Comparison of ENCODE assay signal across 20 mouse cellular contexts in genomic region chr11:12350986-12351546, GRCm38 (mm10).
DNase-seq lines count a peak whose midpoint lies in the region; ATAC-seq and TF ChIP-seq lines count a peak whose summit lies in the region.
"Had no signal": no experiment of that assay in that cellular context is flagged by ENCODE, and none has a peak within 500 bp of the region (broad histone marks: within the 10 kb centered on the region; RNA-seq: fewer than 3 reads in every experiment).

No protein-coding gene starts in this region.

- WGBS in intestine, embryonic 15.5 days: 38% methylated on average over 3 of the region's 3 CpGs
- 57% methylated on average over 3 of the region's 3 CpGs for WGBS in intestine, postnatal 0 days
- 52% methylated on average over 3 of the region's 3 CpGs for WGBS in midbrain, embryonic 15.5 days
- WGBS in midbrain, embryonic 10.5 days: 70% methylated on average over 3 of the region's 3 CpGs
- WGBS in limb, embryonic 13.5 days: 23% methylated on average over 3 of the region's 3 CpGs
- WGBS in neural tube, embryonic 15.5 days: 44% methylated on average over 3 of the region's 3 CpGs

- H3K4me2 ChIP-seq in intestine, embryonic 15.5 days (replicated peaks): no peak overlapping the region
- H3K4me2 ChIP-seq in intestine, postnatal 0 days (replicated peaks; ENCODE audit: low read depth): no peak overlapping the region
- H3K4me2 ChIP-seq in midbrain, embryonic 15.5 days: no peak overlapping the region
- H3K4me2 ChIP-seq in limb, embryonic 13.5 days (replicated peaks): no peak overlapping the region
- no peak overlapping the region for H3K4me2 ChIP-seq in neural tube, embryonic 15.5 days
- H3K4me2 ChIP-seq: hindbrain, embryonic 14.5 days had no signal

- 0 out of 2 replicates have a peak, but pooled peaks cover 2% of the 10 kb centered on the region for H3K4me1 ChIP-seq in intestine, embryonic 15.5 days (replicated peaks)
- no peaks in the 10 kb centered on the region for H3K4me1 ChIP-seq in intestine, postnatal 0 days (replicated peaks; ENCODE audit: control insufficient read depth, insufficient read depth, low read length)
- 0 out of 2 replicates have a peak, but pooled peaks cover 3% of the 10 kb centered on the region for H3K4me1 ChIP-seq in midbrain, embryonic 15.5 days
- H3K4me1 ChIP-seq in midbrain, embryonic 10.5 days: peaks cover 9% of the 10 kb centered on the region
- no peaks in the 10 kb centered on the region for H3K4me1 ChIP-seq in limb, embryonic 13.5 days
- 0 out of 2 replicates have a peak, but pooled peaks cover 9% of the 10 kb centered on the region for H3K4me1 ChIP-seq in neural tube, embryonic 15.5 days
- H3K4me1 ChIP-seq: megakaryocyte, embryonic 14.5 days had no signal

- no peak for DNase-seq in midbrain, embryonic 10.5 days (ENCODE audit: low spot score)
- no peak for DNase-seq in natural killer cell, adult 2 months (ENCODE audit: low spot score in 2 of 2)
- DNase-seq: cerebellum, adult 9-11 months; gastrocnemius, postnatal 14 days; heart, postnatal 10 days; kidney, postnatal 10 days; liver; liver, postnatal 0 days; lung, postnatal 14 days; thymus, postnatal 4 days had no signal

- H3K9ac ChIP-seq in intestine, embryonic 15.5 days: no peak overlapping the region
- H3K9ac ChIP-seq in intestine, postnatal 0 days (ENCODE audit: low read depth, low read length): no peak overlapping the region
- no peak overlapping the region; the same call in 1 of the 2 replicates for H3K9ac ChIP-seq in midbrain, embryonic 15.5 days
- no peak overlapping the region for H3K9ac ChIP-seq in limb, embryonic 13.5 days
- H3K9ac ChIP-seq in neural tube, embryonic 15.5 days (replicated peaks): no peak overlapping the region
- H3K9ac ChIP-seq: hindbrain, embryonic 14.5 days; liver, postnatal 0 days had no signal

- ATAC-seq in intestine, embryonic 15.5 days: no peak
- ATAC-seq in intestine, postnatal 0 days: no peak
- ATAC-seq in midbrain, embryonic 15.5 days (replicated peaks): peak; percentile 42
- peak; percentile 86 for ATAC-seq in limb, embryonic 13.5 days (ENCODE audit: low FRiP score, low read depth)
- no peak for ATAC-seq in neural tube, embryonic 15.5 days (ENCODE audit: low FRiP score)
- ATAC-seq: CD4-positive, CD25-positive, alpha-beta regulatory T cell, adult 4 months; liver, postnatal 0 days had no signal

- no peak for TF ChIP-seq CTCF in intestine, postnatal 0 days (IDR thresholded peaks at IDR 0.05; ENCODE audit: low read depth)

- H3K27me3 ChIP-seq in intestine, embryonic 15.5 days (replicated peaks): no peaks in the 10 kb centered on the region
- H3K27me3 ChIP-seq in intestine, postnatal 0 days (replicated peaks; ENCODE audit: control insufficient read depth, insufficient read depth, low read length): no peaks in the 10 kb centered on the region
- H3K27me3 ChIP-seq in midbrain, embryonic 15.5 days (replicated peaks): no peaks in the 10 kb centered on the region
- H3K27me3 ChIP-seq in midbrain, embryonic 10.5 days (ENCODE audit: low read depth, poor library complexity, severe bottlenecking): no peaks in the 10 kb centered on the region
- H3K27me3 ChIP-seq in limb, embryonic 13.5 days: no peaks in the 10 kb centered on the region
- no peaks in the 10 kb centered on the region for H3K27me3 ChIP-seq in neural tube, embryonic 15.5 days (replicated peaks)
- H3K27me3 ChIP-seq: megakaryocyte, embryonic 14.5 days had no signal

- no peak overlapping the region for H3K4me3 ChIP-seq in intestine, embryonic 15.5 days (replicated peaks)
- no peak overlapping the region for H3K4me3 ChIP-seq in intestine, postnatal 0 days (ENCODE audit: low read depth, low read length)
- no peak overlapping the region for H3K4me3 ChIP-seq in midbrain, embryonic 15.5 days
- no peak overlapping the region for H3K4me3 ChIP-seq in midbrain, embryonic 10.5 days
- no peak overlapping the region for H3K4me3 ChIP-seq in limb, embryonic 13.5 days
- no peak overlapping the region for H3K4me3 ChIP-seq in neural tube, embryonic 15.5 days (replicated peaks)
- H3K4me3 ChIP-seq: left cerebral cortex, adult 2 months; megakaryocyte, embryonic 14.5 days had no signal

- no peaks in the 10 kb centered on the region for H3K9me3 ChIP-seq in intestine, embryonic 15.5 days
- H3K9me3 ChIP-seq in intestine, postnatal 0 days (ENCODE audit: control insufficient read depth): no peaks in the 10 kb centered on the region
- H3K9me3 ChIP-seq in midbrain, embryonic 15.5 days: no peaks in the 10 kb centered on the region
- no peaks in the 10 kb centered on the region for H3K9me3 ChIP-seq in midbrain, embryonic 10.5 days (replicated peaks)
- H3K9me3 ChIP-seq in limb, embryonic 13.5 days: no peaks in the 10 kb centered on the region
- H3K9me3 ChIP-seq in neural tube, embryonic 15.5 days (replicated peaks): no peaks in the 10 kb centered on the region
- H3K9me3 ChIP-seq: G1E; megakaryocyte, embryonic 14.5 days had no signal

- H3K27ac ChIP-seq in intestine, embryonic 15.5 days: 0 out of 2 replicates have a peak overlapping the region, but pooled peaks have one; percentile 19
- H3K27ac ChIP-seq in intestine, postnatal 0 days (ENCODE audit: low read depth, low read length): no peak overlapping the region
- no peak overlapping the region for H3K27ac ChIP-seq in midbrain, embryonic 15.5 days
- H3K27ac ChIP-seq in midbrain, embryonic 10.5 days (replicated peaks): no peak overlapping the region
- peak overlapping the region; percentile 56; the same call in 1 of the 2 replicates for H3K27ac ChIP-seq in limb, embryonic 13.5 days
- H3K27ac ChIP-seq in neural tube, embryonic 15.5 days (replicated peaks): peak overlapping the region; percentile 33; the same call in 1 of the 2 replicates
- H3K27ac ChIP-seq: hindbrain, embryonic 14.5 days; left cerebral cortex, adult 2 months had no signal

- H3K36me3 ChIP-seq in intestine, embryonic 15.5 days: no peaks in the 10 kb centered on the region
- no peaks in the 10 kb centered on the region for H3K36me3 ChIP-seq in intestine, postnatal 0 days (ENCODE audit: control insufficient read depth, insufficient read depth)
- no peaks in the 10 kb centered on the region for H3K36me3 ChIP-seq in midbrain, embryonic 15.5 days (replicated peaks)
- H3K36me3 ChIP-seq in midbrain, embryonic 10.5 days: no peaks in the 10 kb centered on the region
- no peaks in the 10 kb centered on the region for H3K36me3 ChIP-seq in limb, embryonic 13.5 days
- no peaks in the 10 kb centered on the region for H3K36me3 ChIP-seq in neural tube, embryonic 15.5 days
- H3K36me3 ChIP-seq: G1E had no signal

Comparison
In these comparisons a context has a peak if more than half of its experiments do, and no peak if none do; other contexts are left out.
1. H3K27ac ChIP-seq: peak in intestine, embryonic 15.5 days (single experiment), limb, embryonic 13.5 days (single experiment) and neural tube, embryonic 15.5 days (single experiment); none in intestine, postnatal 0 days (single experiment), midbrain, embryonic 15.5 days (single experiment) and midbrain, embryonic 10.5 days (single experiment).
2. ATAC-seq: peak in midbrain, embryonic 15.5 days (single experiment) and limb, embryonic 13.5 days (single experiment); none in intestine, embryonic 15.5 days (single experiment), intestine, postnatal 0 days (single experiment) and neural tube, embryonic 15.5 days (single experiment).